Mouse (Mus musculus) right cerebral cortex, postnatal 25 days (tissue): Measurements from ENCODE around the gene Olfr980.
"Not testable (repeated sequence)": the region's sequence is repeated elsewhere in the genome, so short reads cannot be mapped to it uniquely, and the experiment has no call there.

Source experiments
- DNase-seq: peaks from one replicate; pipeline ENCODE4 v3.0.0; 2022

The Olfr980 gene

GRCm38 (mm10) chr9:40009482-40009881, at the start of gene Olfr980:
Gene Olfr980 (minus strand): TSS chr9:40009582.
- no peak for DNase-seq

GRCm38 (mm10) chr9:40050138-40050537, 40.8 kb upstream of the Olfr980 start:
- DNase-seq = no peak

GRCm38 (mm10) chr9:40021164-40021563, 11.8 kb upstream of the Olfr980 start, which contains the start of gene Olfr981:
Gene Olfr981 (plus strand): TSS chr9:40021464.
- no peak for DNase-seq

- no peak for DNase-seq
Observed at GRCm38 (mm10) chr9:40003365-40003764, 6.0 kb downstream of the Olfr980 start, which contains the start of gene Olfr979. Gene Olfr979 (minus strand): TSS chr9:40003465.

- DNase-seq = no peak
Observed at GRCm38 (mm10) chr9:39991813-39992212, 17.6 kb downstream of the Olfr980 start, which contains the start of gene Olfr978. Gene Olfr978 (plus strand): TSS chr9:39992113.

- DNase-seq = not testable (repeated sequence)
Observed at GRCm38 (mm10) chr9:39976581-39977145, 32.7 kb downstream of the Olfr980 start.

- not testable (repeated sequence) for DNase-seq
Observed at GRCm38 (mm10) chr9:39961033-39961432, 48.3 kb downstream of the Olfr980 start, which contains the start of gene Olfr976. Gene Olfr976 (minus strand): TSS chr9:39961133.
